Mouse (Mus musculus): ENCODE measurements at regions not wholly inside any gene's neighbourhood (a gene's known extent, or its start where the extent isn't known, plus 50 kb on each side); places are given as distances from the start of the nearest gene placed in this dataset.
A peak's percentile ranks its signal among the peaks of the same experiment; 100 is the strongest.

DNA sequence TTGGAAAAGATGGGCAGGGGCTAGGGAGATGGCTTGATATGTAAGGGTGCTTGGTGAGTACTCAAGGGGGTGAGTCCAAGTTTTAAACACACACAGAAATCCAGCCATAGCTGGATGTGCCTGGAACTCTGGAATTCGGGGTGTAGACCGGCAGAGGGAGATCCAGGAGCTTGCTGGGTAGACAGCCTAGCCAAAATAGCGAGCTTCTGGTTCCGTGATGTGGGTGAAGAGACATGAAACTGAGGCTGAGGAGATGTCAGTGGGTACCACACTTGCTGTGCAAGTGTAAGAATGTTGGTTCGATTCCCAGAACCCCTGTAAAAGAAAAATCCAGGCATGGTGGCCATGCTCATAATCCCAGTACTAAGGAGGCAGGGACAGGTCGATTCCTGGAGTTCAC lies 78.6 kb downstream of the Gpr65 start:
- Histone ChIP-seq H3K79me2 (ENCODE audit: control insufficient read depth, insufficient read depth, low read length, poor library complexity) (no peaks in the 10 kb centered on the region), H3K4me1 (ENCODE audit: control insufficient read depth in 1 of 2, insufficient read depth in 2 of 2, low read length in 2 of 2) (no peaks in the 10 kb centered on the region), H3K36me3 (ENCODE audit: control insufficient read depth in 1 of 2, insufficient read depth in 2 of 2, low read length in 2 of 2) (no peaks in the 10 kb centered on the region), H3K4me3 (ENCODE audit: control insufficient read depth in 1 of 2, insufficient read depth in 1 of 2, low read depth in 2 of 2, low read length in 2 of 2) (no peak overlapping the region), H3K9ac (ENCODE audit: control insufficient read depth, low read depth, low read length, poor library complexity, severe bottlenecking) (no peak overlapping the region), H3K27ac (ENCODE audit: control insufficient read depth, low read depth, low read length) (no peak overlapping the region), H3K9me3 (replicated peaks; ENCODE audit: insufficient read depth, low read length) (no peaks in the 10 kb centered on the region), H3K27me3 (ENCODE audit: control insufficient read depth in 1 of 2, insufficient read depth in 2 of 2, low read length in 2 of 2) (no peaks in the 10 kb centered on the region)
- TF ChIP-seq RCOR1 (IDR thresholded peaks at IDR 0.05; ENCODE audit: low read depth, low read length), result no peak
- no peak for TF ChIP-seq UBTF (IDR thresholded peaks at IDR 0.05; ENCODE audit: borderline replicate concordance, insufficient read depth, low read depth, low read length)
- TF ChIP-seq MXI1 (IDR thresholded peaks at IDR 0.05; ENCODE audit: low read depth, low read length), result no peak
- no peak for TF ChIP-seq USF2 (IDR thresholded peaks at IDR 0.05; ENCODE audit: borderline replicate concordance in 1 of 2, insufficient read depth in 1 of 2, low read depth in 1 of 2, low read length in 2 of 2)
- no peak for TF ChIP-seq ZNF384 (IDR thresholded peaks at IDR 0.05; ENCODE audit: low read depth, low read length)
- no peak for TF ChIP-seq USF1 (IDR thresholded peaks at IDR 0.05; ENCODE audit: low read depth, low read length)
- TF ChIP-seq ZMIZ1 (IDR thresholded peaks at IDR 0.05; ENCODE audit: low read depth, low read length), result no peak
- no peak for TF ChIP-seq MEF2A (IDR thresholded peaks at IDR 0.05; ENCODE audit: extremely low read depth, insufficient replicate concordance, low read depth, low read length, poor library complexity, severe bottlenecking)
- no peak for TF ChIP-seq MYB (IDR thresholded peaks at IDR 0.05; ENCODE audit: low read depth, low read length)
- no peak for TF ChIP-seq MAX (IDR thresholded peaks at IDR 0.05; ENCODE audit: low read length)
- TF ChIP-seq BHLHE40 (IDR thresholded peaks at IDR 0.05; ENCODE audit: borderline replicate concordance, low read depth, low read length), result no peak
- TF ChIP-seq E2F4 (IDR thresholded peaks at IDR 0.05; ENCODE audit: borderline replicate concordance, low read depth, low read length), result no peak
- no peak for TF ChIP-seq ZKSCAN1 (IDR thresholded peaks at IDR 0.05; ENCODE audit: low read depth, low read length)
- no peak for TF ChIP-seq JUND (IDR thresholded peaks at IDR 0.05; ENCODE audit: low read depth, low read length)
- no peak for TF ChIP-seq POLR2AphosphoS2 (IDR thresholded peaks at IDR 0.05; ENCODE audit: low read length)
- TF ChIP-seq MAZ (IDR thresholded peaks at IDR 0.05; ENCODE audit: low read depth, low read length), result no peak
- no peak for TF ChIP-seq CTCF (IDR thresholded peaks at IDR 0.05 in 2 of 3, conservative IDR thresholded peaks at IDR 0.05 in 1 of 3; ENCODE audit: control insufficient read depth in 1 of 3, insufficient read depth in 1 of 3, low read depth in 2 of 3, low read length in 3 of 3, poor library complexity in 1 of 3, severe bottlenecking in 1 of 3)
- TF ChIP-seq MYC (IDR thresholded peaks at IDR 0.05; ENCODE audit: low read depth, low read length), result no peak
- no peak for DNase-seq (ENCODE audit: low read depth, low spot score)

DNA sequence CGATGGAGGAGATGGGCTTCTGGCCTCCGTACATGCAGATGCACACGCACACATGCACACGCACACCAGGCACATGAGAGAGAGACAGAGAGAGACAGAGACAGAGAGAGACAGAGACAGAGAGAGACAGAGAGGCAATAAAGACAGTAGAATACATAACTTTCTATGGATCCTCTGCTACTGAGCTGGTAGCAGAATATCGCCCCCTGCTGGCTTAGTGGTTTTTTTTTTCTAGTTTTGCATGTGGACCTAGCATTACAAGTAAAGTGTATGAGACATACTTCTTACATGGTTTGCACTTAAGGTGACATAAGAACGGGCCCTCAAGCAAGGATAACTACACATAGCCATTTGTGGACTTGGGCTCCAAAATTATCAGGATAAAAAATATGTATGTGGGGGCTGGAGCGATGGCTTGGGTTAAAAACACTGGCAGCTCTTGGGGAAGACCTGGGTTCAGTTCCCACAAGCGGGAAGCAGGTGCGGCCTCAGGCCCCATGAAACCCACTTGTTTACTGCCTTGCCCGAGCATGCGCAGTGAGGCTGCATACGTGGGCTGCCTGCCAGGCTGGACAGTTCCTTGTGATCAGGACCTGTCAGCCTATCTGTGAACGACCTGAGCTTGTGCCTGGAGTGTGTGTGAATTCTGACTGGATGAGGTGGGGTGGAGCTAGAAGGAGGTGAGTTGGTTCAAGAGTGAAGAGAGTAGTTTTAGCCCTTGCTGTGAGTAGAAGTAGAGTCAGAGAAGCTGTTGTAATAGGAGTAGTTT lies 79.3 kb downstream of the Gpr65 start:
- peak in 2 of 3 experiments; percentile 11 to 13; a peak in 1 of 6 replicates for TF ChIP-seq CTCF (IDR thresholded peaks at IDR 0.05 in 2 of 3, conservative IDR thresholded peaks at IDR 0.05 in 1 of 3; ENCODE audit: control insufficient read depth in 1 of 3, insufficient read depth in 1 of 3, low read depth in 2 of 3, low read length in 3 of 3, poor library complexity in 1 of 3, severe bottlenecking in 1 of 3)
- no peak for TF ChIP-seq RCOR1 (IDR thresholded peaks at IDR 0.05; ENCODE audit: low read depth, low read length)
- Histone ChIP-seq H3K27ac (ENCODE audit: control insufficient read depth, low read depth, low read length) (no peak overlapping the region), H3K27me3 (ENCODE audit: control insufficient read depth in 1 of 2, insufficient read depth in 2 of 2, low read length in 2 of 2) (no peaks in the 10 kb centered on the region), H3K79me2 (ENCODE audit: control insufficient read depth, insufficient read depth, low read length, poor library complexity) (no peaks in the 10 kb centered on the region), H3K9me3 (replicated peaks; ENCODE audit: insufficient read depth, low read length) (no peaks in the 10 kb centered on the region), H3K36me3 (ENCODE audit: control insufficient read depth in 1 of 2, insufficient read depth in 2 of 2, low read length in 2 of 2) (no peaks in the 10 kb centered on the region), H3K9ac (ENCODE audit: control insufficient read depth, low read depth, low read length, poor library complexity, severe bottlenecking) (no peak overlapping the region), H3K4me3 (ENCODE audit: control insufficient read depth in 1 of 2, insufficient read depth in 1 of 2, low read depth in 2 of 2, low read length in 2 of 2) (no peak overlapping the region), H3K4me1 (ENCODE audit: control insufficient read depth in 1 of 2, insufficient read depth in 2 of 2, low read length in 2 of 2) (no peaks in the 10 kb centered on the region)
- DNase-seq (ENCODE audit: low read depth, low spot score), result peak; percentile 6
